Mouse (Mus musculus) olfactory bulb, adult 2 months (tissue): ENCODE measurements around the gene Prss46.

Source experiments
- CTCF ChIP-seq: fragments of 200-500 bp; IDR thresholded peaks from 2 replicates; pipeline ENCODE4 v1.5.1; 2012; ENCODE audit warnings: low read depth, mild to moderate bottlenecking, low read length, moderate library complexity; ENCODE audit not compliant: insufficient read depth
- POLR2A ChIP-seq: fragments of 200-500 bp; IDR thresholded peaks from 2 replicates; pipeline ENCODE4 v1.6.1; 2012; ENCODE audit warnings: mild to moderate bottlenecking, low read depth, low read length, moderate library complexity; ENCODE audit not compliant: insufficient read depth

DNA sequence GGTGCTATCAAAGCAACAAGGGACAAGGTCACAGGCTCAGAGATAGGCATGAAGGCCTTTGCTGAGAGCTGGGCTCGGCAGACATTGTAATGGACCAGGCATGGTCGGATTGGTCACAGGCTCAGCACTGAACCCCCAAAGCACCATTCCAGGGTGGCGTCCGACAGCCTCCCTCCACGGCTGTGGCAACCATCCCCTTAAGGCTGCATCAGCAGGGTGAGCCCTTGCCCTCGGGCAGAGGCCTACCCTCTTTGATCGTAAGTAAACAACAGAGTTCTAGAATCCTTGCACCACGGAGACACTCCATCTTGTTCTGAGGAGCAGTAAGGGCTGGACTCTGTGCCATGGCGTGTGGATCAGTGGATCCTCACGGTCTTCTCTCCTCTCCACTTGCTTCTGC, at the start of gene Prss46:
- TF ChIP-seq POLR2A (no peak), CTCF (no peak)
